Mouse (Mus musculus): ENCODE measurements around the gene Syt16.

GRCm38 (mm10) chr12:74009448-74009911 is 12.0 kb downstream of the Syt16 start:
- TF ChIP-seq MYC (IDR thresholded peaks at IDR 0.05; ENCODE audit: low read depth, low read length) (no peak), ZC3H11A (IDR thresholded peaks at IDR 0.05; ENCODE audit: low read depth, low read length) (no peak), CTCF (conservative IDR thresholded peaks at IDR 0.05 in 1 of 2, IDR thresholded peaks at IDR 0.05 in 1 of 2; ENCODE audit: low read depth in 2 of 2, low read length in 2 of 2) (peak; percentile 71 to 79), TBP (conservative IDR thresholded peaks at IDR 0.05; ENCODE audit: low read depth, low read length) (no peak), CHD1 (IDR thresholded peaks at IDR 0.05; ENCODE audit: low read depth, low read length) (no peak), POLR2A (IDR thresholded peaks at IDR 0.05; ENCODE audit: low read depth, low read length) (no peak), ZKSCAN1 (IDR thresholded peaks at IDR 0.05; ENCODE audit: borderline replicate concordance, low read depth, low read length) (no peak), JUND (conservative IDR thresholded peaks at IDR 0.05; ENCODE audit: low read depth, low read length) (no peak)
